Mouse (Mus musculus) liver, embryonic 15.5 days (tissue): ENCODE measurements around the gene Xpo6. TPM values are rescaled to one million over a fixed set of nuclear protein-coding genes. Genes with fewer than 3 reads are reported as not detected.

Experiments used
- ATAC-seq: fragments of 200-750 bp; cut with Nextera tagmentation; 2 replicates; pipeline ENCODE4 v1.8.0; 2017; ENCODE audit warnings: moderate number of reproducible peaks, mild to moderate bottlenecking, moderate library complexity; ENCODE audit not compliant: insufficient read depth
- H3K27ac ChIP-seq: fragments of 300-500 bp; sonication (generic); replicated peaks from 2 replicates; pipeline ENCODE4 v1.5.1; 2015; ENCODE audit warnings: mild to moderate bottlenecking, inconsistent platforms
- H3K27me3 ChIP-seq: fragments of 300-500 bp; sonication (generic); 2 replicates; pipeline ENCODE4 v1.6.1; 2015; ENCODE audit warnings: mild to moderate bottlenecking, inconsistent platforms
- H3K36me3 ChIP-seq: fragments of 300-500 bp; sonication (generic); replicated peaks from 2 replicates; pipeline ENCODE4 v1.6.1; 2015; ENCODE audit warnings: moderate library complexity, mild to moderate bottlenecking, inconsistent platforms
- H3K4me1 ChIP-seq: fragments of 300-500 bp; sonication (generic); replicated peaks from 2 replicates; pipeline ENCODE4 v1.6.1; 2015; ENCODE audit warnings: inconsistent platforms
- H3K4me2 ChIP-seq: fragments of 300-500 bp; sonication (generic); 2 replicates; pipeline ENCODE4 v1.6.1; 2015; ENCODE audit warnings: moderate library complexity, mild to moderate bottlenecking, inconsistent platforms
- H3K4me3 ChIP-seq: fragments of 300-500 bp; sonication (generic); replicated peaks from 2 replicates; pipeline ENCODE4 v1.5.1; 2015; ENCODE audit warnings: mild to moderate bottlenecking, inconsistent platforms
- H3K9ac ChIP-seq: fragments of 300-500 bp; sonication (generic); 2 replicates; pipeline ENCODE4 v1.6.1; 2015; ENCODE audit warnings: moderate library complexity, mild to moderate bottlenecking, inconsistent platforms
- H3K9me3 ChIP-seq: fragments of 300-500 bp; sonication (generic); replicated peaks from 2 replicates; pipeline ENCODE4 v1.6.1; 2016; ENCODE audit warnings: inconsistent platforms
- WGBS: fragments of 180-500 bp; shearing (Covaris S2); methylation state at CpG from one replicate; pipeline ENCODE4 v1.1.7; 2015; ENCODE audit warnings: mixed read lengths; ENCODE audit not compliant: insufficient replicate concordance; 5-methylcytosine and 5-hydroxymethylcytosine counted together
- polyA plus RNA-seq: library from polyadenylated mRNA; unstranded; fragments of >200 nt; fragmentation: Nextera tagmentation; extraction: Ambion mirVana; gene quantifications from 2 replicates; pipeline ENCODE4 v1.2.1, GENCODE M21; 2015

The Xpo6 gene
- polyA plus RNA-seq, 1 experiment from 2014 or later: 16.3 TPM

DNA sequence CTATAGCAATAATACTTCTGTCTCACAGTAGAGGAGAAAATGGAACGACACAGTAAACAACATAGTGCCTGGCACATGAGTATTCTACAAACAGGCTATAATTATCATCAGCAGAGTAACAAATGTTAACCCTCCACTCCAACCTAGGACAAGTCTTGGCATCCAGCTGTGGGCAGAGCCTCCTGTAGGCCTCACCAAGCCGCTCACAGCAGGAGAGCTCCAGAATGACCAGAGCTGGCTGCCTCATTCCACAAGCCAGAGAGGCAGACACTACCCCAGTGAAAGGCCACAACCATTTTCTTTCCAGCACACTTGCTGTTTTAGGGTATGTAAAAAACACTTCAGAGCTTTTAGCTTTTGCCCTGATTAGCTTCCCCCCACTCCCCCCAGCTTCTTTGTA lies 72.6 kb downstream of the Xpo6 start:
- peaks cover 87% of the 10 kb centered on the region for H3K36me3 ChIP-seq

DNA sequence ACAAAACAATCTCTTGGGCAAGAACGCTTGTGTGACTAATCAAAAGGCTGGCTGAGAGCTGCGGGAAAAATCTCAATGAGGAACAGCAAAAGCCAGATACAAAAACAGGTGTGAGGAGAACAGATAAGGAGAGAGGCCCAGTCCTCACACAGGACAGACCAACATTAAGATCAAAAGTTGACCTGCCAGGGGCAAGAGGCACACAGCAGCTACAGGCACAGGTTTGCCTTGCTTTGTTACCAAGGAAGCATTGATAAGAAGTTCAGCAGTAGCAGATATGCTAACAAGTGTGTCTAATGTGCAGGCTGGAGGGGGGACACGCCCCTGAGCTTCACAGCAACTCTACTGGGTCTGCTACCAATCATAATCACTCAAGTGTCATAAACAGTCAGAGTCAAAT lies 73.8 kb downstream of the Xpo6 start:
- Histone ChIP-seq H3K27ac (no peak overlapping the region), H3K4me3 (no peak overlapping the region), H3K27me3 (no peaks in the 10 kb centered on the region), H3K9ac (no peak overlapping the region), H3K36me3 (peaks cover 88% of the 10 kb centered on the region), H3K4me1 (peaks cover 13% of the 10 kb centered on the region), H3K4me2 (no peak overlapping the region), H3K9me3 (no peaks in the 10 kb centered on the region)
- peak; percentile 62 for ATAC-seq
- WGBS: 23% methylated on average over 3 of the region's 3 CpGs

More for the DNA sequence above, 72.6 kb downstream of the Xpo6 start:
- Histone ChIP-seq H3K9me3 (no peaks in the 10 kb centered on the region), H3K9ac (no peak overlapping the region), H3K27ac (no peak overlapping the region), H3K4me3 (no peak overlapping the region), H3K27me3 (no peaks in the 10 kb centered on the region), H3K4me1 (peaks cover 13% of the 10 kb centered on the region), H3K4me2 (no peak overlapping the region)
- WGBS: 80% methylated on average over 2 of the region's 2 CpGs
- ATAC-seq: no peak

DNA sequence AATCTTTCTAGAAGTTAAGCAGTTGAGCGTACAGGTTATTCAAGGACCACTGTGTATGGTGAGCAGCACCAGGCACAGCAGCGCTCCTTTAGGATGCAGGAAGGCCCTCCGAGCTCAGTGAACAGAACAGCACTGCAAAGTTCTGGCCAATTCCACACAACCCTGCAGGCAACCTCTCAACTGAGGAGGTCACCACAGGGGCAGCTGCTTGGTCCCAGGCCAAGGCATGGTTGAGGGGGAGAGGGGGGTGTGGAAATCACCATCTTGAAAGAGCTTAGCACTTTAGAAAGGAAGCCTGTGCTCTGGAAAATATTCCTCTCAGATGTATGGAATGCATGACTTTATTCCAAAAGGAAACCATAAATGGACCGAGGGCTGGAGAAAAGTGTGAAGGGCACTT lies 78.8 kb downstream of the Xpo6 start:
- no peak overlapping the region for H3K4me2 ChIP-seq
- H3K4me3 ChIP-seq: no peak overlapping the region
- H3K9me3 ChIP-seq: no peaks in the 10 kb centered on the region
- WGBS: 77% methylated on average over 4 of the region's 4 CpGs
- H3K36me3 ChIP-seq: peaks cover 79% of the 10 kb centered on the region
- H3K9ac ChIP-seq: no peak overlapping the region
- H3K4me1 ChIP-seq: peaks cover 5% of the 10 kb centered on the region
- no peak overlapping the region for H3K27ac ChIP-seq
- ATAC-seq: no peak
- no peaks in the 10 kb centered on the region for H3K27me3 ChIP-seq

DNA sequence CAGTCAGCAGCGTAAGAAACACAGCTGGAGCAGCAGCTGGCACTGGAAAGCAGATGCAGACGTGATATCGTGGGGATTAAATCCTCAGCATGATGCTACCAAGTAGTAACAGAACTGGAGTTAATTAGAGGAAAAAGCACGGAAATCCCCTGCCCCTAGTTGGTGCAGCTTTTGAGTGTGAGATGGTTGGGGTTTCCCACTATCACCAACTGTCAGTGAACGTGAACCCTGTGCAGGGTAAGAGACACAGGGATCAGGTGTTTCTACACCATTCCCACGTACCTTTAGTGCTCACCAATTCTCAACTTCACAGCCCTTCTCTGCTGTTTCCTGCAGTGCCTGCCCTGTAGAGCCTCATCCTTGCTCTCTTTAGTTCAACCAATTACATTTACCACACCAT lies 80.5 kb downstream of the Xpo6 start:
- H3K9me3 ChIP-seq: no peaks in the 10 kb centered on the region
- H3K4me3 ChIP-seq: no peak overlapping the region
- H3K36me3 ChIP-seq: peaks cover 77% of the 10 kb centered on the region
- ATAC-seq: no peak
- no peak overlapping the region for H3K9ac ChIP-seq
- H3K4me1 ChIP-seq: no peaks in the 10 kb centered on the region
- no peak overlapping the region for H3K27ac ChIP-seq
- no peak overlapping the region for H3K4me2 ChIP-seq
- WGBS: 79% methylated on average over 6 of the region's 6 CpGs
- H3K27me3 ChIP-seq: no peaks in the 10 kb centered on the region

DNA sequence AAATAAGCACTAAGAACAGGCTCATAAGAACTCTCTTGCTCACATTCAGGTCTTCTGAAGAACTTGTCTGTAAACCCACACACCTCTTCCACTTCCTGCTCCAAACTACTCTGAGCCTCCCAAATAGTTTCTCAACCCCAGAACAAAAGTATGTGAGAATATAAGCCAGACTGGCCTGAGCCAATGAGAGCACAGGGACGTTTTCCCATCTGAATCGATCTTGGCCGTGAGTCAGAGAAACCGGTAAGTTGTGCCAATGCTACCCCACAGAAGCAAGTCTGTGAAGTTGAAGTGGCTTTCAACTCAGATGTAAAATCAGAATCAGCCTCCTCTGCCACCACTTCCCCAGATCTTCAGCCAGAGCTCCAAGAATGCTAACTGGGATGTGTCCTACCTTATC lies 87.0 kb downstream of the Xpo6 start:
- H3K27me3 ChIP-seq: no peaks in the 10 kb centered on the region
- H3K4me2 ChIP-seq: no peak overlapping the region
- H3K9me3 ChIP-seq: no peaks in the 10 kb centered on the region
- H3K4me3 ChIP-seq: no peak overlapping the region
- H3K36me3 ChIP-seq: peaks cover 71% of the 10 kb centered on the region
- H3K27ac ChIP-seq: no peak overlapping the region
- no peaks in the 10 kb centered on the region for H3K4me1 ChIP-seq
- no peak overlapping the region for H3K9ac ChIP-seq
- 86% methylated on average over 4 of the region's 4 CpGs for WGBS
- no peak for ATAC-seq

DNA sequence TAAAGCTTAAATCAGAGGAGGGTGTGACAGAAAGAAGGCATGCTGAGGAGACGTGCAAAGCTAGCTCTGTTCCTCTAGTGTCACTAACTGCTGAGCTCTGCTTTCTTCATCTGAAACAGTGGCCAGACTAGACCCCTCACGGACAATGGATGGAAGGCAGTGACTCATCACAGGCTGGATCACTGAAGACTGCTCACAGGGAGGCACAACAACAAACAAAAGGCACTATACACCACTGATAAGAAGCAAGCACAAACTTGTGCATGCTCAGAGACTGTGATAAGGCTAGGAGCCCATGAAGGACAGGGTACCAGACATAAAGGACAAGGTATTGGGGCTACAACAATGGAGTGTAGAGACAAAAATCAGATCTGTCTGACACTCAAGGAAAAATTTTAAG lies 89.1 kb downstream of the Xpo6 start:
- H3K4me1 ChIP-seq: no peaks in the 10 kb centered on the region
- H3K36me3 ChIP-seq: peaks cover 86% of the 10 kb centered on the region
- 50% methylated on average over 2 of the region's 2 CpGs for WGBS
- no peak overlapping the region for H3K27ac ChIP-seq
- H3K9me3 ChIP-seq: no peaks in the 10 kb centered on the region
- no peak overlapping the region for H3K9ac ChIP-seq
- no peak overlapping the region for H3K4me3 ChIP-seq
- H3K27me3 ChIP-seq: no peaks in the 10 kb centered on the region
- no peak overlapping the region for H3K4me2 ChIP-seq
- peak; percentile 34; the same call in 1 of the 2 replicates for ATAC-seq

DNA sequence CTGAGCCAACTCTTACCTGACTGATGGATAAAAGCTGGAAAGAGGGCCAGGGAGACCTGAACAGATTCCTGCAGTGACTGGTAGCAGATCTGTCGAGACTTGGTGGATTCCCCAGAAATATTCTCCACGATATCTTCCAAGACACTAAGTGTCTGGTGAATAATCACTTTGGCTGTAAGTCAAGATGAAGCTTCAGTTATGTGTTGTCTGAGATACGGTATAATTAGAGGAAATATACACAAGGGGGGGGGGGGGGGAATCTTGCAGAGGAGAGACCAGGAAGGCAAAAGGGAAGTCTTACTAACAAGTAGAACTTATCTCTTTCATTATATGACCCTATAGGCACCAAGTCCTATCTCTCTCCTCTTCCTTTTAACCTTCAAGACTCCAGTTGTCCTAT lies 90.4 kb downstream of the Xpo6 start:
- Histone ChIP-seq H3K27me3 (no peaks in the 10 kb centered on the region), H3K4me2 (no peak overlapping the region), H3K36me3 (peaks cover 89% of the 10 kb centered on the region), H3K9ac (no peak overlapping the region), H3K9me3 (no peaks in the 10 kb centered on the region), H3K27ac (no peak overlapping the region), H3K4me1 (no peaks in the 10 kb centered on the region), H3K4me3 (no peak overlapping the region)
- 61% methylated on average over 3 of the region's 3 CpGs for WGBS
- no peak for ATAC-seq

DNA sequence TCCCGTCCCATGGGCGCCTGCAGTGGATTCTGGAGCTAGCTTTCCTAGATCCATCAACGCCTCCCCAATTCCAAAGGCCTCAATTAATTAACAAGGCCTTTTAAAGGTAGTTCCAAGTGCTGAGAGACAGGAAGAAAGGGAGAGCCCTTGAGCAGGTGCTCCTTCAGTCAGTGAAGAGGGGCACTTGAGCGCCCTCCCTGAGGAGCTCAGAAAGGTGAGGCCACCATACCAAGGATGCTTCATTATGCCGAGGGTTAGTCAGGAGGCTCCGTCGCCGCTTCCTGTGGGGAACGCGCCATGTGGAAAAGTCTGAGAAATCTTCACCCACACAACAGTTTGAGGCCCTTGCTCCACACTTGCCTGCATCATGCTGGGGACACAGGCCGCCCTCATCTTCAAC lies 99.9 kb downstream of the Xpo6 start:
- ATAC-seq: no peak
- Histone ChIP-seq H3K9ac (no peak overlapping the region), H3K27ac (no peak overlapping the region), H3K4me1 (no peaks in the 10 kb centered on the region), H3K9me3 (no peaks in the 10 kb centered on the region), H3K4me2 (no peak overlapping the region), H3K36me3 (peaks cover 52% of the 10 kb centered on the region), H3K4me3 (no peak overlapping the region), H3K27me3 (no peaks in the 10 kb centered on the region)
- 83% methylated on average over 11 of the region's 11 CpGs for WGBS

DNA sequence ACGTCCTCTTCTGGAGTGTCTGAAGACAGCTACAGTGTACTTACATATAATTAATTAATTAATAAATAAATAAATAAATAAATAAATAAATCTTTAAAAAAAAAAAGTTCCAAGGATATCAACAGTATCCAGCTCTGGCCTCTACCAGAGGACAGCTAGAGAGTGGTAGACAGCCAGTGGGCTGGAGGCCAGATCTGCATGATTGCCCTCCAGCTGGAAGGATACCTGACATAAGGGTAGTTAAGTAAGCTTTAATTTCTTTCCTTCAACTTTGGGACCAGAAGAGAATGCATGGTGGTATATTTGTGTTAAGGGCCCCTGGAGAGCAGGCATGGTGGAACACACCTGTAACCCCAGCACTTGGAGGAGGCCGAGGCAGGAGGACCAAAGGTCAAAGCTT lies 100.5 kb downstream of the Xpo6 start:
- no peak overlapping the region for H3K27ac ChIP-seq
- peaks cover 46% of the 10 kb centered on the region for H3K36me3 ChIP-seq
- no peaks in the 10 kb centered on the region for H3K4me1 ChIP-seq
- H3K9me3 ChIP-seq: no peaks in the 10 kb centered on the region
- ATAC-seq: no peak
- H3K9ac ChIP-seq: no peak overlapping the region
- H3K4me3 ChIP-seq: no peak overlapping the region
- H3K27me3 ChIP-seq: no peaks in the 10 kb centered on the region
- no peak overlapping the region for H3K4me2 ChIP-seq
- 64% methylated on average over 2 of the region's 2 CpGs for WGBS

DNA sequence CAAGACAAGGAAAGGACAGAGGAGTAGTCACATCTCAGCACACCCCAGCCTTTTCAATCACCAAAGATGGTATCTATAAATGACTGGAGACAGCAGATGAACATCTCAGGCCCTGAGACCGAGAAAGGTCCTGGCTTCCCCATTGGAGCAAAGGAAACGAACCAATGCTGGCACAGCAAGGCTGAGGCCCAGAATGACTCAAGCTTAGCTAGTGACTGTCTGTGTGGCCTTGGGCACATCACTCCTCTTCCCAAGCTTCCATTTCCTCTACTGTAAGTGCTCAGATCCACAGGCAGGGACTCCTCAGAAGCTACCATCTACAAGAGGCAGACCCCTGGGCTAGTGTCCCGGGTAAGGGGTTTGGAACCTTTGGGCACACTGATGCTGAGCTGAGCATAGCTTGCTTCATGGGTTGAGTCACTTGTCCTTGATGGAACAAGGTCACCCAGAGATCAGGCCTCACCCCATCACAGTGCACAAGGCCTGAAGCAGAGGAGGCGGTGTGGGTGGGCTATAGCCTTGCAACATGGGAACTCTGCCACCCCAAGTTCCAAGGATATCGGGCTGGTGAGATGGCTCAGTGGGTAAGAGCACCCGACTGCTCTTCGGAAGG lies 101.0 kb downstream of the Xpo6 start:
- no peak overlapping the region for H3K27ac ChIP-seq

DNA sequence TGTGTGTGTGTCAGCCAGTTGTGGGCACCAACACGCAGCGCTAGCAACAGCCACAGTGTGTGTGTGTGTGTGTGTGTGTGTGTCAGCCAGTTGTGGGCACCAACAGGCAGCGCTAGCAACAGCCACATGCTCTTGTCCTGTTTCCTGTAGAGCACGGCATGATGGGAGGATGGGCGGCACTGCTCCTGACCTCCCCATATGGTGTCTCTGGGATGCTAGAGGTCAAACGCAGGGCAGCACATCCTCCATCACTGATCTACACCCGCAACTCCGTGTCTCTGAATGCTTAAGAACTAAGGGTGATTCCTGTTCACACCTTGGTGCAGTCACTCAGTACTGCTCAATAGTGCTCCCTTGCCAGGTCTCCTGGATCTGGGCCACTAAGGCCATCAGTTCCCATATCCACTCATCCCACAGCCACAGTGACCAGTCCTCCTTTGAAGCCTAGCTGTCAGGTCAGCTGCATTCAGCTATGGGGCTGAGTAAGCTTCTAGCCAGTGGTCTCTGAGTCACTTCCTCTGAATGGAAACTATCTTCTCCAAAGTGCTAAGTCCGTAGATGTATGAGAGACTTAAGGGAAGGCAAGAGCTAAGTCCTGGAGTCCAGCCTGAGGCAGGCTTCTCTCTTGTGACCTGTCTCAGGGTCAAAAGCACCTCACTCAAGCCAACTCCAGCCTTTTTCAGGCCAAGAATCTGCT lies 102.9 kb downstream of the Xpo6 start:
- no peak overlapping the region for H3K9ac ChIP-seq
- H3K27ac ChIP-seq: no peak overlapping the region
- no peak for ATAC-seq
- H3K36me3 ChIP-seq: peaks cover 24% of the 10 kb centered on the region
- no peaks in the 10 kb centered on the region for H3K9me3 ChIP-seq
- no peak overlapping the region for H3K4me3 ChIP-seq
- WGBS: 63% methylated on average over 7 of the region's 9 CpGs
- no peak overlapping the region for H3K4me2 ChIP-seq
- H3K27me3 ChIP-seq: no peaks in the 10 kb centered on the region
- no peaks in the 10 kb centered on the region for H3K4me1 ChIP-seq

More for the DNA sequence above, 101.0 kb downstream of the Xpo6 start:
- H3K36me3 ChIP-seq: peaks cover 40% of the 10 kb centered on the region
- H3K27me3 ChIP-seq: no peaks in the 10 kb centered on the region
- 77% methylated on average over 7 of the region's 7 CpGs for WGBS
- H3K9ac ChIP-seq: no peak overlapping the region
- H3K4me1 ChIP-seq: no peaks in the 10 kb centered on the region
- no peak overlapping the region for H3K4me3 ChIP-seq
- no peaks in the 10 kb centered on the region for H3K9me3 ChIP-seq
- no peak for ATAC-seq
- H3K4me2 ChIP-seq: no peak overlapping the region

DNA sequence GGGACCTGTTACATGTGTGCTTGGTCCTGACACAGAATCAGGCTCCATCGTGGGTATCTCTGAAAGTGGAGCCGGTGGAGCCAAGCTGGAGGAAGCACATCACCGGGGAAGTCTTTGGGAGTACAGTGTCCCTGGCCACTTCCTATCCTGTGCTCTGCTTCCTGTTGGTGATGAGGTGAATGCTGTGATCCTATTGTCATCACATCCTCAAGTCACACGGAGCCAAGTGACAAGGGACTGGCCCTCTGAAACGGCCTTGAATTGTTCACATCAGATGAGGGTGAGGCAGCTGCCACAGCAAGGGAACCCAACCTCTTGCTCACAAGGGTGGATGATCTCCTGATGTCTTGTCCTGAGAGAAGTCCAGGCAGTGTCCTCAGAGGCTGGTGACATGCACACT lies 103.7 kb downstream of the Xpo6 start:
- WGBS: 56% methylated on average over 5 of the region's 5 CpGs
- Histone ChIP-seq H3K36me3 (peaks cover 16% of the 10 kb centered on the region), H3K4me2 (no peak overlapping the region), H3K9ac (no peak overlapping the region), H3K27ac (no peak overlapping the region), H3K9me3 (no peaks in the 10 kb centered on the region), H3K4me1 (no peaks in the 10 kb centered on the region), H3K4me3 (no peak overlapping the region), H3K27me3 (no peaks in the 10 kb centered on the region)
- ATAC-seq: no peak; the same call in 1 of the 2 replicates
